Comparison of ENCODE assay signal across 17 mouse cellular contexts in the genomic region with DNA sequence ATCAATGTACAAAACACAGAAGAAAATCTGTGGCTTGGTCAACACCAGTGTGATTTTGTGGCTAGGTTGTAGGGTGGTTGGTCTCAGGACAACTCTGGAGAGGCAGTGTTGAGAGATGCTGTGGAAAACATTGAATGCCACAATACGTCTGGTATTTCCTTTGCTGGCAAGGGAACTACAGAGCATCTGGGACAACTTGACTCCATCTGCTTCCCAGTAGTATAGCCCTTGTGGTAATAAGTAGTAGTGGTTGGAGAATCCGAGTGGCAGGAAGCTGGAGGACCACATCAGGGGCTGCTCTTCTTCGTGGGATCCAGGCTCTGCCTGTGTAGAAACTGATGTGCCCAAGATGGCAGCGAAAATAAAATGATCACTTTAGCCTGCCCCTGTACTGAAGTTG. TPM values are rescaled to one million over a fixed set of nuclear protein-coding genes. Genes with fewer than 3 reads are reported as not detected.
DNase-seq lines count a peak whose midpoint lies in the region; ATAC-seq and TF ChIP-seq lines count a peak whose summit lies in the region.
"Had no signal": no experiment of that assay in that cellular context is flagged by ENCODE, and none has a peak within 500 bp of the region (broad histone marks: within the 10 kb centered on the region; RNA-seq: fewer than 3 reads in every experiment).

No protein-coding gene starts in this region.

- H3K27me3 ChIP-seq in forebrain, embryonic 14.5 days (replicated peaks; ENCODE audit: control insufficient read depth, insufficient read depth, low read length): no peaks in the 10 kb centered on the region
- H3K27me3 ChIP-seq in forebrain, embryonic 15.5 days: no peaks in the 10 kb centered on the region
- no peaks in the 10 kb centered on the region for H3K27me3 ChIP-seq in kidney, embryonic 16.5 days (ENCODE audit: insufficient read depth, low read length)
- no peaks in the 10 kb centered on the region for H3K27me3 ChIP-seq in embryonic facial prominence, embryonic 14.5 days (replicated peaks; ENCODE audit: control insufficient read depth, insufficient read depth, low read length)
- H3K27me3 ChIP-seq in limb, embryonic 14.5 days (ENCODE audit: control insufficient read depth, insufficient read depth, low read length): no peaks in the 10 kb centered on the region
- H3K27me3 ChIP-seq in midbrain, embryonic 11.5 days (ENCODE audit: control insufficient read depth, insufficient read depth, low read length): no peaks in the 10 kb centered on the region
- H3K27me3 ChIP-seq: midbrain, embryonic 12.5 days had no signal

- H3K36me3 ChIP-seq in forebrain, embryonic 14.5 days (ENCODE audit: control insufficient read depth, insufficient read depth, low read length): no peaks in the 10 kb centered on the region
- no peaks in the 10 kb centered on the region for H3K36me3 ChIP-seq in forebrain, embryonic 15.5 days
- no peaks in the 10 kb centered on the region for H3K36me3 ChIP-seq in kidney, embryonic 16.5 days (ENCODE audit: insufficient read depth, low read length)
- H3K36me3 ChIP-seq in embryonic facial prominence, embryonic 14.5 days (ENCODE audit: control insufficient read depth, insufficient read depth, low read length): no peaks in the 10 kb centered on the region
- no peaks in the 10 kb centered on the region for H3K36me3 ChIP-seq in limb, embryonic 14.5 days (ENCODE audit: control insufficient read depth, insufficient read depth, low read length)
- H3K36me3 ChIP-seq in midbrain, embryonic 11.5 days (ENCODE audit: control insufficient read depth, insufficient read depth, low read length): no peaks in the 10 kb centered on the region
- H3K36me3 ChIP-seq: midbrain, embryonic 12.5 days had no signal

- 70% methylated on average over 4 of the region's 4 CpGs for WGBS in forebrain, embryonic 14.5 days
- WGBS in forebrain, embryonic 15.5 days: 74% methylated on average over 4 of the region's 4 CpGs
- WGBS in kidney, embryonic 16.5 days: 85% methylated on average over 4 of the region's 4 CpGs
- 48% methylated on average over 4 of the region's 4 CpGs for WGBS in embryonic facial prominence, embryonic 14.5 days
- WGBS in limb, embryonic 14.5 days: 57% methylated on average over 4 of the region's 4 CpGs
- 86% methylated on average over 4 of the region's 4 CpGs for WGBS in midbrain, embryonic 11.5 days

- no peak overlapping the region for H3K9ac ChIP-seq in forebrain, embryonic 14.5 days (ENCODE audit: low read length)
- no peak overlapping the region for H3K9ac ChIP-seq in forebrain, embryonic 15.5 days (replicated peaks)
- no peak overlapping the region for H3K9ac ChIP-seq in kidney, embryonic 16.5 days (replicated peaks; ENCODE audit: low read length)
- no peak overlapping the region for H3K9ac ChIP-seq in embryonic facial prominence, embryonic 14.5 days (ENCODE audit: low read depth, low read length)
- no peak overlapping the region; the same call in 1 of the 2 replicates for H3K9ac ChIP-seq in limb, embryonic 14.5 days (ENCODE audit: low read depth, low read length, severe bottlenecking)
- H3K9ac ChIP-seq in midbrain, embryonic 11.5 days (ENCODE audit: low read length): no peak overlapping the region
- H3K9ac ChIP-seq: lung, embryonic 14.5 days; midbrain, embryonic 12.5 days had no signal

- no peak overlapping the region for H3K4me2 ChIP-seq in forebrain, embryonic 14.5 days (ENCODE audit: low read length)
- H3K4me2 ChIP-seq in forebrain, embryonic 15.5 days (replicated peaks): no peak overlapping the region
- no peak overlapping the region for H3K4me2 ChIP-seq in kidney, embryonic 16.5 days (replicated peaks; ENCODE audit: low read depth, low read length)
- no peak overlapping the region for H3K4me2 ChIP-seq in embryonic facial prominence, embryonic 14.5 days (ENCODE audit: low read depth, low read length)
- peak overlapping the region; percentile 25; the same call in 1 of the 2 replicates for H3K4me2 ChIP-seq in limb, embryonic 14.5 days (replicated peaks; ENCODE audit: low read depth, low read length, severe bottlenecking)
- H3K4me2 ChIP-seq in midbrain, embryonic 11.5 days: no peak overlapping the region
- H3K4me2 ChIP-seq: lung, embryonic 14.5 days had no signal

- H3K9me3 ChIP-seq in forebrain, embryonic 14.5 days (replicated peaks; ENCODE audit: control insufficient read depth, low read length): no peaks in the 10 kb centered on the region
- H3K9me3 ChIP-seq in forebrain, embryonic 15.5 days: no peaks in the 10 kb centered on the region
- H3K9me3 ChIP-seq in kidney, embryonic 16.5 days (ENCODE audit: low read length): no peaks in the 10 kb centered on the region
- H3K9me3 ChIP-seq in embryonic facial prominence, embryonic 14.5 days (ENCODE audit: control insufficient read depth, low read length): no peaks in the 10 kb centered on the region
- H3K9me3 ChIP-seq in limb, embryonic 14.5 days (ENCODE audit: control insufficient read depth, low read length): no peaks in the 10 kb centered on the region
- H3K9me3 ChIP-seq in midbrain, embryonic 11.5 days (ENCODE audit: control insufficient read depth, low read length): no peaks in the 10 kb centered on the region
- H3K9me3 ChIP-seq: midbrain, embryonic 12.5 days had no signal

- H3K27ac ChIP-seq in forebrain, embryonic 14.5 days (ENCODE audit: low read depth, low read length): no peak overlapping the region
- no peak overlapping the region for H3K27ac ChIP-seq in forebrain, embryonic 15.5 days (replicated peaks)
- peak overlapping the region; percentile 64 for H3K27ac ChIP-seq in kidney, embryonic 16.5 days (ENCODE audit: low read length)
- peak overlapping the region; percentile 89 for H3K27ac ChIP-seq in embryonic facial prominence, embryonic 14.5 days (replicated peaks; ENCODE audit: low read depth, low read length)
- peak overlapping the region; percentile 95 for H3K27ac ChIP-seq in limb, embryonic 14.5 days (replicated peaks; ENCODE audit: low read depth, low read length)
- H3K27ac ChIP-seq in midbrain, embryonic 11.5 days (ENCODE audit: low read depth, low read length): no peak overlapping the region

- no peak overlapping the region for H3K4me3 ChIP-seq in forebrain, embryonic 14.5 days (ENCODE audit: low read depth, low read length)
- no peak overlapping the region for H3K4me3 ChIP-seq in forebrain, embryonic 15.5 days
- H3K4me3 ChIP-seq in kidney, embryonic 16.5 days (ENCODE audit: low read length): no peak overlapping the region
- no peak overlapping the region for H3K4me3 ChIP-seq in embryonic facial prominence, embryonic 14.5 days (ENCODE audit: low read depth, low read length)
- no peak overlapping the region for H3K4me3 ChIP-seq in limb, embryonic 14.5 days (replicated peaks; ENCODE audit: low read length)
- no peak overlapping the region for H3K4me3 ChIP-seq in midbrain, embryonic 11.5 days (ENCODE audit: low read depth, low read length)
- H3K4me3 ChIP-seq: midbrain, embryonic 12.5 days had no signal

- H3K4me1 ChIP-seq in forebrain, embryonic 14.5 days (ENCODE audit: control insufficient read depth, insufficient read depth, low read length): no peaks in the 10 kb centered on the region
- peaks cover 14% of the 10 kb centered on the region for H3K4me1 ChIP-seq in forebrain, embryonic 15.5 days
- peaks cover 27% of the 10 kb centered on the region for H3K4me1 ChIP-seq in kidney, embryonic 16.5 days (ENCODE audit: insufficient read depth, low read length)
- peaks cover 39% of the 10 kb centered on the region for H3K4me1 ChIP-seq in embryonic facial prominence, embryonic 14.5 days (ENCODE audit: control insufficient read depth, insufficient read depth, low read length)
- H3K4me1 ChIP-seq in limb, embryonic 14.5 days (ENCODE audit: control insufficient read depth, insufficient read depth, low read length): peaks cover 33% of the 10 kb centered on the region
- peaks cover 12% of the 10 kb centered on the region for H3K4me1 ChIP-seq in midbrain, embryonic 11.5 days (ENCODE audit: control insufficient read depth, insufficient read depth, low read length)

- TF ChIP-seq POLR2A in limb, embryonic 14.5 days (IDR thresholded peaks at IDR 0.05; ENCODE audit: borderline replicate concordance, extremely low read depth, insufficient read depth, insufficient read length): no peak

- DNase-seq in forebrain, embryonic 14.5 days (ENCODE audit: low spot score): peak; percentile 42
- DNase-seq in kidney, postnatal 25 days: no peak
- DNase-seq in embryonic facial prominence, embryonic 14.5 days (ENCODE audit: low spot score): peak; percentile 76
- DNase-seq in limb, embryonic 14.5 days (ENCODE audit: low spot score): peak; percentile 68
- no peak for DNase-seq in midbrain, embryonic 11.5 days (ENCODE audit: low spot score, missing footprints)
- DNase-seq in gastrocnemius, adult 18-20 months (ENCODE audit: low spot score): no peak
- DNase-seq: adrenal gland, adult 2 months; B cell, adult 2 months; kidney, adult 18-20 months; right cerebral cortex, postnatal 4 days had no signal

- peak; percentile 38; the same call in 1 of the 2 replicates for ATAC-seq in forebrain, embryonic 14.5 days
- no peak; the same call in 1 of the 2 replicates for ATAC-seq in forebrain, embryonic 15.5 days (replicated peaks)
- no peak for ATAC-seq in kidney, embryonic 16.5 days (ENCODE audit: low FRiP score, low TSS enrichment)
- ATAC-seq in embryonic facial prominence, embryonic 14.5 days (ENCODE audit: low read depth): peak; percentile 38; the same call in 1 of the 2 replicates
- ATAC-seq in limb, embryonic 14.5 days (ENCODE audit: low FRiP score, low read depth): peak; percentile 27
- no peak for ATAC-seq in midbrain, embryonic 11.5 days (ENCODE audit: low FRiP score)

RNA-seq across cellular contexts. Expression of gene Pbp2, which starts 21.7 kb away (rescaled TPM):
- polyA plus RNA-seq in forebrain, embryonic 14.5 days (2014; fragmentation: Nextera tagmentation; extraction: Ambion mirVana): not detected in 2 replicates
- not detected in 2 replicates for polyA plus RNA-seq in forebrain, embryonic 15.5 days (2015; fragmentation: Nextera tagmentation; extraction: Ambion mirVana)
- 0.29 TPM in 1 of 2 replicates, not detected in the other for polyA plus RNA-seq in kidney, embryonic 16.5 days (2015; fragmentation: Nextera tagmentation; extraction: Ambion mirVana)
- 0.31 TPM in 1 of 2 replicates, not detected in the other for polyA plus RNA-seq in embryonic facial prominence, embryonic 14.5 days (2014; fragmentation: Nextera tagmentation; extraction: Ambion mirVana)
- polyA plus RNA-seq in limb, embryonic 14.5 days (2012; rRNA removed): 0.34 and 0.46 TPM in 2 replicates
- polyA plus RNA-seq in limb, embryonic 14.5 days (2014; fragmentation: Nextera tagmentation; extraction: Ambion mirVana): 0.29 and 0.46 TPM in 2 replicates
- not detected in 2 replicates for polyA plus RNA-seq in midbrain, embryonic 11.5 days (2014; fragmentation: Nextera tagmentation; extraction: Ambion mirVana)
- total RNA-seq in gastrocnemius, adult 18-20 months (2021): not detected
- total RNA-seq: adrenal gland, adult 2 months; left cerebral cortex, adult 18-20 months had no signal
- polyA plus RNA-seq: adrenal gland, adult 2 months; heart, embryonic 14.5 days; midbrain, embryonic 12.5 days; thymus, postnatal 0 days had no signal

RNA-seq across cellular contexts. Expression of gene Emp1, which starts 30.4 kb away (rescaled TPM):
- polyA plus RNA-seq in forebrain, embryonic 14.5 days (2014; fragmentation: Nextera tagmentation; extraction: Ambion mirVana): 3.4 and 3.5 TPM in 2 replicates
- 4.9 and 5.6 TPM in 2 replicates for polyA plus RNA-seq in forebrain, embryonic 15.5 days (2015; fragmentation: Nextera tagmentation; extraction: Ambion mirVana)
- 56.3 and 67.2 TPM in 2 replicates for polyA plus RNA-seq in kidney, embryonic 16.5 days (2015; fragmentation: Nextera tagmentation; extraction: Ambion mirVana)
- 56.5 and 70.8 TPM in 2 replicates for polyA plus RNA-seq in embryonic facial prominence, embryonic 14.5 days (2014; fragmentation: Nextera tagmentation; extraction: Ambion mirVana)
- 366 and 528 TPM in 2 replicates for polyA plus RNA-seq in limb, embryonic 14.5 days (2012; rRNA removed)
- polyA plus RNA-seq in limb, embryonic 14.5 days (2014; fragmentation: Nextera tagmentation; extraction: Ambion mirVana): 91.7 and 98.9 TPM in 2 replicates
- polyA plus RNA-seq in midbrain, embryonic 11.5 days (2014; fragmentation: Nextera tagmentation; extraction: Ambion mirVana): 5.9 and 6.4 TPM in 2 replicates
- 10 to 100 TPM; 20.3 to 48.7 TPM for total RNA-seq in gastrocnemius, adult 18-20 months (2021)

Comparison
In these comparisons a context has a peak if more than half of its experiments do, and no peak if none do; other contexts are left out.
1. ATAC-seq: peak in forebrain, embryonic 14.5 days (single experiment), embryonic facial prominence, embryonic 14.5 days (single experiment) and limb, embryonic 14.5 days (single experiment); none in forebrain, embryonic 15.5 days (single experiment), kidney, embryonic 16.5 days (single experiment) and midbrain, embryonic 11.5 days (single experiment).
2. DNase-seq: peak in forebrain, embryonic 14.5 days (single experiment), embryonic facial prominence, embryonic 14.5 days (single experiment) and limb, embryonic 14.5 days (single experiment); none in kidney, postnatal 25 days (0 of 2), midbrain, embryonic 11.5 days (single experiment) and gastrocnemius, adult 18-20 months (single experiment).
3. H3K27ac ChIP-seq: peak in kidney, embryonic 16.5 days (single experiment), embryonic facial prominence, embryonic 14.5 days (single experiment) and limb, embryonic 14.5 days (single experiment); none in forebrain, embryonic 14.5 days (single experiment), forebrain, embryonic 15.5 days (single experiment) and midbrain, embryonic 11.5 days (single experiment).